Mouse (Mus musculus) heart, postnatal 0 days (tissue): ENCODE measurements around the gene Hs3st6.

Experiments used
- CTCF ChIP-seq: IDR thresholded peaks from 2 replicates; pipeline ENCODE4 v1.5.1; 2016; ENCODE audit warnings: antibody characterized with exemption, control low read depth, low read depth
- EP300 ChIP-seq: IDR thresholded peaks from 2 replicates; pipeline ENCODE4 v1.6.1; 2016; ENCODE audit warnings: antibody characterized with exemption, low read depth

- TF ChIP-seq CTCF (no peak), EP300 (no peak)
Observed at GRCm38 (mm10) chr17:24780821-24781220, 28.0 kb downstream of the Hs3st6 start.
